Mouse (Mus musculus) limb, embryonic 14.5 days (tissue): ENCODE results near the gene Limd2. TPM values are rescaled to one million over a fixed set of nuclear protein-coding genes. Genes with fewer than 3 reads are reported as not detected.

ENCODE experiments used
- ATAC-seq: fragments of 200-750 bp; cut with Nextera tagmentation; 2 replicates; pipeline ENCODE4 v1.8.0; 2017; ENCODE audit warnings: low read depth, moderate number of reproducible peaks, moderate TSS enrichment; ENCODE audit not compliant: low FRiP score
- DNase-seq: peaks from one replicate; pipeline ENCODE4 v3.0.0-alpha.2; 2015; ENCODE audit warnings: low spot score
- H3K27ac ChIP-seq: fragments of 300-500 bp; sonication (generic); replicated peaks from 2 replicates; pipeline ENCODE4 v1.5.1; 2014; ENCODE audit warnings: low read depth, mild to moderate bottlenecking, low read length, moderate library complexity, mixed read lengths
- H3K27me3 ChIP-seq: fragments of 300-500 bp; sonication (generic); 2 replicates; pipeline ENCODE4 v1.6.1; 2014; ENCODE audit warnings: low read length, mixed read lengths; ENCODE audit not compliant: control insufficient read depth, insufficient read depth
- H3K36me3 ChIP-seq: fragments of 300-500 bp; sonication (generic); 2 replicates; pipeline ENCODE4 v1.6.1; 2014; ENCODE audit warnings: mild to moderate bottlenecking, low read length, moderate library complexity, mixed read lengths; ENCODE audit not compliant: control insufficient read depth, insufficient read depth
- H3K4me1 ChIP-seq: fragments of 300-500 bp; sonication (generic); 2 replicates; pipeline ENCODE4 v1.6.1; 2014; ENCODE audit warnings: antibody characterized with exemption, low read length, mixed read lengths; ENCODE audit not compliant: control insufficient read depth, insufficient read depth
- H3K4me2 ChIP-seq: fragments of 300-500 bp; sonication (generic); replicated peaks from 2 replicates; pipeline ENCODE4 v1.6.1; 2014; ENCODE audit warnings: low read depth, mild to moderate bottlenecking, low read length, moderate library complexity; ENCODE audit not compliant: severe bottlenecking
- H3K4me3 ChIP-seq: fragments of 300-500 bp; sonication (generic); replicated peaks from 2 replicates; pipeline ENCODE4 v1.5.1; 2014; ENCODE audit warnings: low read length
- H3K9ac ChIP-seq: fragments of 300-500 bp; sonication (generic); 2 replicates; pipeline ENCODE4 v1.6.1; 2014; ENCODE audit warnings: mild to moderate bottlenecking, low read depth, low read length, moderate library complexity; ENCODE audit not compliant: severe bottlenecking
- H3K9me3 ChIP-seq: fragments of 300-500 bp; sonication (generic); 2 replicates; pipeline ENCODE4 v1.6.1; 2016; ENCODE audit warnings: low read length; ENCODE audit not compliant: control insufficient read depth
- POLR2A ChIP-seq: fragments of 200-500 bp; IDR thresholded peaks from 2 replicates; pipeline ENCODE4 v1.8.0; 2012; ENCODE audit warnings: inconsistent platforms, mild to moderate bottlenecking, moderate library complexity, borderline replicate concordance; ENCODE audit not compliant: insufficient read depth, insufficient read length; ENCODE audit errors: extremely low read depth
- WGBS: fragments of 180-500 bp; shearing (Covaris S2); extraction: QIAGEN DNeasy Blood & Tissue Kit; methylation state at CpG from one replicate; pipeline ENCODE4 v1.1.7; 2014; 5-methylcytosine and 5-hydroxymethylcytosine counted together
- polyA plus RNA-seq, 2 experiments: library from polyadenylated mRNA; depleted of rRNA in 1 of 2; stranded (reverse) in 1 of 2; unstranded in 1 of 2; fragments of >200 nt; fragmentation: Nextera tagmentation in 1 of 2; extraction: Ambion mirVana in 1 of 2; gene quantifications; 2 replicates each; pipeline versions ENCODE4 v1.2.1 to v1.2.3; 2012 to 2014

Gene Limd2
- polyA plus RNA-seq, 2 experiments = 148 to 237 TPM

GRCm38 (mm10) chr11:106156257-106156656 is 4.4 kb downstream of the Limd2 start:
- H3K9me3 ChIP-seq = no peaks in the 10 kb centered on the region
- no peak for TF ChIP-seq POLR2A
- no peak overlapping the region for H3K4me2 ChIP-seq
- H3K4me3 ChIP-seq = no peak overlapping the region
- ATAC-seq (no peak), DNase-seq (no peak)
- H3K4me1 ChIP-seq = peaks cover 16% of the 10 kb centered on the region
- no peak overlapping the region for H3K9ac ChIP-seq
- peaks cover 72% of the 10 kb centered on the region for H3K36me3 ChIP-seq
- 90% methylated on average over 1 of the region's 1 CpGs for WGBS
- no peak overlapping the region for H3K27ac ChIP-seq
- no peaks in the 10 kb centered on the region for H3K27me3 ChIP-seq

- Histone ChIP-seq H3K36me3 (peaks cover 77% of the 10 kb centered on the region), H3K4me2 (no peak overlapping the region), H3K27ac (no peak overlapping the region), H3K27me3 (no peaks in the 10 kb centered on the region), H3K9me3 (no peaks in the 10 kb centered on the region), H3K4me3 (no peak overlapping the region), H3K9ac (no peak overlapping the region), H3K4me1 (peaks cover 11% of the 10 kb centered on the region; the same call in 1 of the 2 replicates)
- ATAC-seq (no peak), DNase-seq (no peak)
- 40% methylated on average over 3 of the region's 3 CpGs for WGBS
- no peak for TF ChIP-seq POLR2A
These were observed 4.9 kb downstream of the Limd2 start for GRCm38 (mm10) chr11:106155761-106156160.

GRCm38 (mm10) chr11:106154770-106155169 is 5.9 kb downstream of the Limd2 start:
- no peak overlapping the region for H3K9ac ChIP-seq
- no peak overlapping the region for H3K4me3 ChIP-seq
- H3K4me1 ChIP-seq = peaks cover 10% of the 10 kb centered on the region; the same call in 1 of the 2 replicates
- ATAC-seq = no peak
- DNase-seq = no peak
- WGBS = 73% methylated on average over 2 of the region's 2 CpGs
- H3K27me3 ChIP-seq = no peaks in the 10 kb centered on the region
- no peaks in the 10 kb centered on the region for H3K9me3 ChIP-seq
- H3K27ac ChIP-seq = 0 out of 2 replicates have a peak overlapping the region, but pooled peaks have one; percentile 48
- no peak for TF ChIP-seq POLR2A
- peaks cover 86% of the 10 kb centered on the region for H3K36me3 ChIP-seq
- no peak overlapping the region for H3K4me2 ChIP-seq

- Histone ChIP-seq H3K27ac (no peak overlapping the region), H3K4me2 (no peak overlapping the region), H3K9me3 (no peaks in the 10 kb centered on the region), H3K4me1 (peaks cover 10% of the 10 kb centered on the region; the same call in 1 of the 2 replicates), H3K9ac (no peak overlapping the region), H3K27me3 (no peaks in the 10 kb centered on the region), H3K4me3 (no peak overlapping the region), H3K36me3 (peaks cover 93% of the 10 kb centered on the region)
- DNase-seq (no peak), ATAC-seq (no peak)
- TF ChIP-seq POLR2A = no peak
- WGBS = 76% methylated on average over 5 of the region's 5 CpGs
These were observed 6.6 kb downstream of the Limd2 start for GRCm38 (mm10) chr11:106154091-106154490.

GRCm38 (mm10) chr11:106152132-106152531 is 8.5 kb downstream of the Limd2 start:
- Histone ChIP-seq H3K27ac (no peak overlapping the region), H3K4me1 (no peaks in the 10 kb centered on the region; the same call in 1 of the 2 replicates), H3K4me3 (no peak overlapping the region), H3K9ac (no peak overlapping the region), H3K36me3 (peaks cover 92% of the 10 kb centered on the region), H3K9me3 (no peaks in the 10 kb centered on the region), H3K4me2 (no peak overlapping the region), H3K27me3 (no peaks in the 10 kb centered on the region)
- WGBS = 81% methylated on average over 8 of the region's 8 CpGs
- ATAC-seq (no peak), DNase-seq (no peak)
- no peak for TF ChIP-seq POLR2A

GRCm38 (mm10) chr11:106151219-106151618 is 9.4 kb downstream of the Limd2 start:
- Histone ChIP-seq H3K9ac (no peak overlapping the region), H3K27me3 (no peaks in the 10 kb centered on the region), H3K4me2 (no peak overlapping the region), H3K4me3 (no peak overlapping the region), H3K36me3 (peaks cover 88% of the 10 kb centered on the region), H3K4me1 (no peaks in the 10 kb centered on the region; the same call in 1 of the 2 replicates), H3K9me3 (no peaks in the 10 kb centered on the region), H3K27ac (no peak overlapping the region)
- DNase-seq (no peak), ATAC-seq (no peak)
- 93% methylated on average over 3 of the region's 3 CpGs for WGBS
- no peak for TF ChIP-seq POLR2A
